Mouse (Mus musculus): ENCODE measurements around the gene Amigo2.

DNA sequence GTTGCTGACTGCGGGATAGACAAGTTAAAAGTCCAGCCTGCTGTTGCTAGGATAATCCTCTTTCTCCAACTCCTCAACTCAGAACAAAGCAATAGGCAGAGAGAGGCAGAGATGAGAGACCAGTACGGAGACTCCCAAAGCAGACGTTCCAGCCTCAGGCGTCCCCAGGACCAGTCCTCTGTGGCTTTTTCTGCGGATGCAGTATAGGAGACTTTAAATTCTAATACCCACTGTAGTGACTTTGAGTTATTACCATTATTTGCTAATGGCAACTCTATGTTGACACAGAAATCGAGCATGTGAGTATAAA lies 35.4 kb upstream of the Amigo2 start:
- TF ChIP-seq POLR2A (IDR thresholded peaks at IDR 0.05; ENCODE audit: insufficient read depth, low read depth, low read length): no peak
- TF ChIP-seq CTCF (IDR thresholded peaks at IDR 0.05; ENCODE audit: insufficient read depth, low read depth, low read length): no peak
